Mouse (Mus musculus) spleen, embryonic (tissue): ENCODE measurements at regions not wholly inside any gene's neighbourhood (a gene's known extent, or its start where the extent isn't known, plus 50 kb on each side); places are given as distances from the start of the nearest gene placed in this dataset.

Experiments used
- CTCF ChIA-PET: fragments of 350-600 bp; sonication (Branson Sonifier 250); formaldehyde crosslinking; loops from one replicate; lab custom pipeline; 2022; lab: Charles Lee

GRCm38 (mm10) chr15:61523036-61523435 lies 600.2 kb upstream of the A1bg start:
- CTCF ChIA-PET: no interaction called here

- CTCF ChIA-PET: no interaction called here
These were observed 594.5 kb upstream of the A1bg start for GRCm38 (mm10) chr15:61517265-61517664.

- CTCF ChIA-PET: no interaction called here
These were observed 591.5 kb upstream of the A1bg start for GRCm38 (mm10) chr15:61514324-61514723.

GRCm38 (mm10) chr15:61508806-61509205 lies 586.0 kb upstream of the A1bg start:
- CTCF ChIA-PET: no interaction called here

- CTCF ChIA-PET: no interaction called here
These were observed 583.6 kb upstream of the A1bg start for GRCm38 (mm10) chr15:61506361-61506897.

GRCm38 (mm10) chr15:61503436-61503835 lies 580.6 kb upstream of the A1bg start:
- CTCF ChIA-PET: no interaction called here

- CTCF ChIA-PET: no interaction called here
These were observed 566.9 kb upstream of the A1bg start for GRCm38 (mm10) chr15:61489731-61490130.

GRCm38 (mm10) chr15:61481861-61482260 lies 559.0 kb upstream of the A1bg start:
- CTCF ChIA-PET: no interaction called here

GRCm38 (mm10) chr15:61473900-61474299 lies 551.1 kb upstream of the A1bg start:
- CTCF ChIA-PET: interaction anchor here (0.6 kb wide), 1 partner anchor 275 kb away, joined by 4 read pairs; no protein-coding TSS in a partner anchor

- CTCF ChIA-PET: no interaction called here
These were observed 532.2 kb upstream of the A1bg start for GRCm38 (mm10) chr15:61455042-61455441.

GRCm38 (mm10) chr15:61454350-61454671 lies 531.5 kb upstream of the A1bg start:
- CTCF ChIA-PET: no interaction called here

- CTCF ChIA-PET: no interaction called here
These were observed 531.0 kb upstream of the A1bg start for GRCm38 (mm10) chr15:61453656-61454349.

GRCm38 (mm10) chr15:61450217-61450616 lies 527.4 kb upstream of the A1bg start:
- CTCF ChIA-PET: no interaction called here

GRCm38 (mm10) chr15:61448482-61448881 lies 525.7 kb upstream of the A1bg start:
- CTCF ChIA-PET: interaction anchor here (0.5 kb wide), 2 partner anchors 13 to 96 kb away, joined by 5 to 18 read pairs; no protein-coding TSS in a partner anchor

- CTCF ChIA-PET: no interaction called here
These were observed 523.4 kb upstream of the A1bg start for GRCm38 (mm10) chr15:61446053-61446840.

GRCm38 (mm10) chr15:61441734-61442398 lies 519.1 kb upstream of the A1bg start:
- CTCF ChIA-PET: interaction anchor here (1.2 kb wide), 1 partner anchor 539 kb away, joined by 3 read pairs; no protein-coding TSS in a partner anchor

- CTCF ChIA-PET: no interaction called here
These were observed 518.2 kb upstream of the A1bg start for GRCm38 (mm10) chr15:61441012-61441411.

GRCm38 (mm10) chr15:61440284-61440683 lies 517.5 kb upstream of the A1bg start:
- CTCF ChIA-PET: no interaction called here

GRCm38 (mm10) chr15:61439623-61440170 lies 516.9 kb upstream of the A1bg start:
- CTCF ChIA-PET: no interaction called here

- CTCF ChIA-PET: no interaction called here
These were observed 506.1 kb upstream of the A1bg start for GRCm38 (mm10) chr15:61428818-61429415.

- CTCF ChIA-PET: interaction anchor here (0.6 kb wide), 1 partner anchor 1665 kb away, joined by 3 read pairs; no protein-coding TSS in a partner anchor
These were observed 500.2 kb upstream of the A1bg start for GRCm38 (mm10) chr15:61422989-61423388.
